Mouse (Mus musculus) G1E-ER4 (cell line): ENCODE measurements around the gene Krtap10-4. TPM values are rescaled to one million over a fixed set of nuclear protein-coding genes. Genes with fewer than 3 reads are reported as not detected.
"Not testable (repeated sequence)": the region's sequence is repeated elsewhere in the genome, so short reads cannot be mapped to it uniquely, and the experiment has no call there.

ENCODE experiments used
- GATA1 ChIP-seq: IDR thresholded peaks from one replicate; pipeline ENCODE4 v1.8.0; 2012; ENCODE audit warnings: low read length, inconsistent platforms
- polyA plus RNA-seq: library from polyadenylated mRNA; stranded (reverse); fragments of >175 nt; gene quantifications from 2 replicates; pipeline ENCODE4 v1.2.3, GENCODE M21; 2012

The Krtap10-4 gene
- polyA plus RNA-seq, 1 experiment = not detected

DNA sequence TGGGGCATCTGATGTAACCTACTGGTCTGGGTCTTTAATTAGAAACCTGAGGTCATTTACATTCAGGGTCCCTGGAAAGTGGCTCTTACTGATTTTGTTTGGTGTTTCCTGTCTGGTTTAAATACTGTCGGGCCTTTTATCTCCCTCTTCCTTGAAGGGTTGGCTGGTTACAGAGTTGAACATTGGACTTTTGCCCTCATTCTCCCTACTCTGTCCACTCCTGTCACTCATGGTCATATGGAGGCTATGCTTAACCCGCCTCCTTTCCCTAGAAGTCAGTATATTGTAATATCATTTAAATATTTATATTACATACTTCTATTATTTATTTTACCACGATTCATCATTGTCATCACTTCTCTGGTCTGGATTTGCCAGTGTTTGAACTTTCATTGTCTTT, 22.8 kb downstream of the Krtap10-4 start:
- no peak for TF ChIP-seq GATA1

DNA sequence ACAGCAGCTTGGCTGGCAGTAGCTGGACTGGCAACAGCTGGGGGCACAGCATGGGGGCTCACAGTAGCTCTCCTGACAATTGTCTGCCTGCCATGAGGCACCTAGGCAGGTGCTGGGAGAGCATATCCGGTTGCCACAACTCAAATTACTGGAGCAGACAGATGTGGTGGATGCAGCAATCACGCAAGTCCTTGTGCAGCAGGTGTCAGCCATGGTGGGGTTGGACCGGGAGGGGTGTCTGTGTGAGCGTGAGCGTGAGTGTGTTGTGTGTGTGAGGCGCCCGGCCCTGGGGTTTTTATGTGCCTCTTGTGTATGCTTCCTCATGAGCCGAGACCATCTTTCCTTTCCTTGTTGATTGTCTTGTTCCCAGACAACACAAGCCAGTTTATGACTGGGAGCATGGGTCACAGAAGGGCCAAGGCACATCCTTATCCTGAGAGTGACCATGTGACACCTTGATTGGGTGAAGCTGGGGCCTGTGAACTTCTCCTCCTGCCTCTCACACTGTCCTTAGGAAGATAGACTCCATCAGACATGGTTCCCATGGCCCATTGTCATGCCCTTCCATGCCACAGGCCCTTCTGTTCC, 27.9 kb downstream of the Krtap10-4 start, which contains the start of gene Gm19668:
TSS of gene Gm19668 (minus strand) at position 213 of the 588 bp plus-strand sequence.
- no peak for TF ChIP-seq GATA1

DNA sequence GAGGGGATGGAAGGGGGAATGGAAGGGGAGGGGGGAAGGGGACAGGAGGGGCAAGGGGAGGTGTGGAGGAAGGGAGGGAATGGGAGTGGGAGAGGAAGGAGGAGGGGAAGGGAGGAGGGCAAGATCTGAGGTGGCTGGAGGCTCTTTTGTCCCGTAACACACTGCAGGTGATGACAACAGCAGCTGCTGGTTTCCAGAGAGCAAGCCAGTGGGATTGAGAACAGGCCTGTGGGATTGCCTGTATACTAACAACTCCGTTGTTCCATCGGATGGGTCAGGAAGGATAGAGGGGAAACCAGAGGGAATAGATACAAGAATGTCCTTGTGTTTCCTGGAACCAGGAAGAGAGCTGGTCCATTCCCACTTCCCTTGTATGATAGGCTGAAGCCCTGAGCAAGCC, 29.2 kb downstream of the Krtap10-4 start:
- TF ChIP-seq GATA1 = no peak

DNA sequence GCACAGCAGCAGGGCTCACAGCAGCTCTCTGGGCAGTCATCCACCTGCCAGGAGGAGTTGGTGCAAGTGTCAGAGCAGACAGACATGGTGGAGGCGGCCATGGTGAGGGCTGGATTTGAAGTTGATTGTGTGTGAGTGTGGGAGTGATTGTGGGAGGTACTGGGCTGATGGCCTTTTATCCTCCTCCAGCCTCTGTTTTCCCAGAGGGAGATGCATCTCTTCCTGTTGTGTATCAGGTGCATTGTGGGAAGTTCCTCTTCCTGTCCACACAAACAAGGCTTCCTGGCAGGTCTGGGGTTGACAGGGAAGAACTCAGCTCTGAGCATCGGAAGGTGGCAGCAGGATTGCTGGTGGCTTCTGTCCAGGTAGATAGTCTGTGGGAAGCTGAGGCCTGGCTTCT, 31.9 kb downstream of the Krtap10-4 start, which contains the start of gene Gm9639:
TSS of gene Gm9639 (minus strand) at position 101 of the 400 bp plus-strand sequence.
- no peak for TF ChIP-seq GATA1

DNA sequence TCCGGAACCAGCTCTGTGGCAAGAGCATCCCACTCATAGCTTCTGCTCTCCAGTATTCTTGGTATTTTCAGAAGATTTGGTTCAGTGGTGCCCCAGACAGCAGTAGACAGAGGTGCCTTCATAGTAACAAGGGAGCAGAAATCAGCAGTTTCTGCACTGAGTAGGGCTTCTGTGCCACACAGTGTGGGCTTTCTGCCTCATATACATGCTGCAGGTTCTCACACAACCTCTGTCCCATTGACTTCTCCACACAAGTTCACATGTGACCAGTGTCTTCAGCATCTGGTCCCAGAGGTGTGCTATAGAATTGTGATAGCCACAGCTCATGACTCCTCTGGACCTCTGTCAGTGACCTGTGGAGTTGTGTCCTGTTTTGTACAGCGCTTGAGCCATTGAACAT, 38.3 kb downstream of the Krtap10-4 start:
- no peak for TF ChIP-seq GATA1

DNA sequence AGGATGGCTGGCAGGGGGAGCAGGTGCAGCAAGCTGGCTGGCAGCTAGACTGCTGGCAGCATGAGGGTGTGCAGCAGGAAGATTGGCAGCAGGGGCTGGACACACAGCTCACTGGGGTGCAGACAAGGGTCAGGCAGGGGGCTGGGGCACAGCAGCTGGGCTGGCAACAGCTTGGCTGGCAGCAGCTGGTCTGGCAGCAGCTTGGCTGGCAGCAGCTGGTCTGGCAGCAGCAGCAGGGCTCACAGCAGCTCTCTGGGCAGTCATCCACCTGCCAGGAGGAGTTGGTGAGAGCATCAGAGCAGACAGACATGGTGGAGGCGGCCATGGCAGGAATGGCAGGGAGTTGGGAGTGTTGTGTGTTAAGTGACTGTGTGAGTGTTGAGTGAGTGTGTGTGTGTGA, 39.0 kb downstream of the Krtap10-4 start, which contains the start of gene Gm7137:
TSS of gene Gm7137 (minus strand) at position 325 of the 400 bp plus-strand sequence.
- not testable (repeated sequence) for TF ChIP-seq GATA1

DNA sequence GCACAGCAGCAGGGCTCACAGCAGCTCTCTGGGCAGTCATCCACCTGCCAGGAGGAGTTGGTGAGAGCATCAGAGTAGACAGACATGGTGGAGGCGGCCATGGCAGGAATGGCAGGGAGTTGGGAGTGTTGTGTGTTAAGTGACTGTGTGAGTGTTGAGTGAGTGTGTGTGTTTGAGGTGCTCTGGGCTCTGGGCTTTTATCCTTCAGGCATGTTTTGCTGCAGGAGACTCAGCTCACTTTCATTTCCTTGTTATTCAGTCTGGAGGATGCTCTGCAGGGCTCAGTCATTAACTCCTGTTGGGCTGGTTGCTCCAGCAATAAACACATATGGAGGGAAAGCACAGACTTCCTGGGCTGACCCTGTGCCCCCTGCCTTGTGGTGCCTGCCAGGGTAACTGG, 44.5 kb downstream of the Krtap10-4 start, which contains the start of gene Gm3250:
TSS of gene Gm3250 (minus strand) at position 101 of the 400 bp plus-strand sequence.
- TF ChIP-seq GATA1 = not testable (repeated sequence)

DNA sequence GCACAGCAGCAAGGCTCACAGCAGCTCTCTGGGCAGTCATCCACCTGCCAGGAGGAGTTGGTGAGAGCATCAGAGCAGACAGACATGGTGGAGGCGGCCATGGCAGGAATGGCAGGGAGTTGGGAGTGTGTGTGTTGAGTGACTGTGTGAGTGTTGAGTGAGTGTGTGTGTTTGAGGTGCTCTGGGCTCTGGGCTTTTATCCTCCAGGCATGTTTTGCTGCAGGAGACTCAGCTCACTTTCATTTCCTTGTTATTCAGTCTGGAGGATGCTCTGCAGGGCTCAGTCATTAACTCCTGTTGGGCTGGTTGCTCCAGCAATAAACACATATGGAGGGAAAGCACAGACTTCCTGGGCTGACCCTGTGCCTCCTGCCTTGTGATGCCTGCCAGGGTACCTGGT, 50.1 kb downstream of the Krtap10-4 start, which contains the start of gene Gm7138:
TSS of gene Gm7138 (minus strand) at position 101 of the 400 bp plus-strand sequence.
- TF ChIP-seq GATA1 = not testable (repeated sequence)

Other genes with a start within 250 kb of the Krtap10-4 start
- gene Pttg1ip, start 245.4 kb downstream of the Krtap10-4 start, polyA plus RNA-seq = 101 and 130 TPM in 2 replicates
- gene Sumo3, start 221.0 kb downstream of the Krtap10-4 start, polyA plus RNA-seq = 166 and 172 TPM in 2 replicates
- gene Gm49325, start 220.9 kb downstream of the Krtap10-4 start, polyA plus RNA-seq = 0.54 TPM in 1 of 2 replicates, not detected in the other
- gene Ube2g2, start 204.8 kb downstream of the Krtap10-4 start, polyA plus RNA-seq = 30.8 and 39.8 TPM in 2 replicates
- not detected in 2 replicates for gene Tspear, start 140.5 kb downstream of the Krtap10-4 start, polyA plus RNA-seq
- not detected in 2 replicates for gene Gm19402, start 136.3 kb downstream of the Krtap10-4 start, polyA plus RNA-seq
- gene Gm9508, start 129.9 kb downstream of the Krtap10-4 start, polyA plus RNA-seq = not detected in 2 replicates
- gene Gm10272, start 120.5 kb downstream of the Krtap10-4 start, polyA plus RNA-seq = not detected in 2 replicates
- gene Gm10024, start 115.6 kb downstream of the Krtap10-4 start, polyA plus RNA-seq = not detected in 2 replicates
- gene Gm10142, start 111.3 kb downstream of the Krtap10-4 start, polyA plus RNA-seq = not detected in 2 replicates
- not detected in 2 replicates for gene Krtap12-1, start 106.5 kb downstream of the Krtap10-4 start, polyA plus RNA-seq
- gene Gm10100, start 100.6 kb downstream of the Krtap10-4 start, polyA plus RNA-seq = not detected in 2 replicates
- not detected in 2 replicates for gene Gm18596, start 84.5 kb downstream of the Krtap10-4 start, polyA plus RNA-seq
- gene Gm9736, start 75.7 kb downstream of the Krtap10-4 start, polyA plus RNA-seq = not detected in 2 replicates
- gene Gm3233, start 67.4 kb downstream of the Krtap10-4 start, polyA plus RNA-seq = not detected in 2 replicates
- gene Gm3238, start 55.8 kb downstream of the Krtap10-4 start, polyA plus RNA-seq = not detected in 2 replicates
- gene Gm7138, start 50.2 kb downstream of the Krtap10-4 start, polyA plus RNA-seq = not detected in 2 replicates
- not detected in 2 replicates for gene Gm3250, start 44.6 kb downstream of the Krtap10-4 start, polyA plus RNA-seq
- not detected in 2 replicates for gene Gm7137, start 38.9 kb downstream of the Krtap10-4 start, polyA plus RNA-seq
- not detected in 2 replicates for gene Gm9639, start 32.0 kb downstream of the Krtap10-4 start, polyA plus RNA-seq
- gene Gm19668, start 28.0 kb downstream of the Krtap10-4 start, polyA plus RNA-seq = not detected in 2 replicates
- not detected in 2 replicates for gene Gm9507, start 15.3 kb downstream of the Krtap10-4 start, polyA plus RNA-seq
- gene Gm2696, start 12.4 kb downstream of the Krtap10-4 start, polyA plus RNA-seq = not detected in 2 replicates
- not detected in 2 replicates for gene Krtap10-10, start 8.9 kb upstream of the Krtap10-4 start, polyA plus RNA-seq
- not detected in 2 replicates for gene Gm36176, start 19.7 kb upstream of the Krtap10-4 start, polyA plus RNA-seq
- gene Gm10318, start 25.8 kb upstream of the Krtap10-4 start, polyA plus RNA-seq = not detected in 2 replicates
- not detected in 2 replicates for gene Gm3285, start 34.9 kb upstream of the Krtap10-4 start, polyA plus RNA-seq
- not detected in 2 replicates for gene Lrrc3, start 75.4 kb upstream of the Krtap10-4 start, polyA plus RNA-seq
- not detected in 2 replicates for gene Trpm2, start 143.5 kb upstream of the Krtap10-4 start, polyA plus RNA-seq
- 27.6 and 27.7 TPM in 2 replicates for gene 1810043G02Rik, start 151.4 kb upstream of the Krtap10-4 start, polyA plus RNA-seq
- 111 and 128 TPM in 2 replicates for gene Pfkl, start 183.0 kb upstream of the Krtap10-4 start, polyA plus RNA-seq
- not detected in 2 replicates for gene Dnmt3l, start 214.9 kb upstream of the Krtap10-4 start, polyA plus RNA-seq
- gene Aire, start 216.5 kb upstream of the Krtap10-4 start, polyA plus RNA-seq = 0.09 TPM in 1 of 2 replicates, not detected in the other
- not detected in 2 replicates for gene Icosl, start 242.2 kb upstream of the Krtap10-4 start, polyA plus RNA-seq